Mouse (Mus musculus): Measurements from ENCODE around the gene Kif18b.

- no peak for TF ChIP-seq CTCF (IDR thresholded peaks at IDR 0.05 in 2 of 3, conservative IDR thresholded peaks at IDR 0.05 in 1 of 3; ENCODE audit: control insufficient read depth in 1 of 3, insufficient read depth in 1 of 3, low read depth in 2 of 3, low read length in 3 of 3, poor library complexity in 1 of 3, severe bottlenecking in 1 of 3)
- TF ChIP-seq POLR2A (IDR thresholded peaks at IDR 0.05; ENCODE audit: control insufficient read depth in 1 of 2, insufficient read depth in 1 of 2, low read depth in 1 of 2, low read length in 2 of 2, poor library complexity in 1 of 2), result peak in 1 of 2 experiments; percentile 30; a peak in 1 of 4 replicates
Observed at GRCm38 (mm10) chr11:102895779-102896178, 29.1 kb downstream of the Kif18b start.
